Mouse (Mus musculus) duodenum, adult 2 months (tissue): ENCODE results near the gene Slc18b1. TPM values are rescaled to one million over a fixed set of nuclear protein-coding genes. Genes with fewer than 3 reads are reported as not detected.

Experiments used
- polyA plus RNA-seq: library from polyadenylated mRNA; depleted of rRNA; stranded (reverse); fragments of >200 nt; gene quantifications from 2 replicates; pipeline ENCODE4 v1.2.3, GENCODE M21; 2012; ENCODE audit warnings: low replicate concordance; rRNA removed

The Slc18b1 gene
- polyA plus RNA-seq: 11.7 and 18.5 TPM in 2 replicates

GRCm38 (mm10) chr10:23796551-23797503 is at the start of gene Slc18b1:
Gene Slc18b1, plus strand, starts transcription at chr10:23796986.

GRCm38 (mm10) chr10:23787062-23787821 is 9.5 kb upstream of the Slc18b1 start, which contains the start of gene Rps12:
Gene Rps12, minus strand, starts transcription at chr10:23787275.

DNA sequence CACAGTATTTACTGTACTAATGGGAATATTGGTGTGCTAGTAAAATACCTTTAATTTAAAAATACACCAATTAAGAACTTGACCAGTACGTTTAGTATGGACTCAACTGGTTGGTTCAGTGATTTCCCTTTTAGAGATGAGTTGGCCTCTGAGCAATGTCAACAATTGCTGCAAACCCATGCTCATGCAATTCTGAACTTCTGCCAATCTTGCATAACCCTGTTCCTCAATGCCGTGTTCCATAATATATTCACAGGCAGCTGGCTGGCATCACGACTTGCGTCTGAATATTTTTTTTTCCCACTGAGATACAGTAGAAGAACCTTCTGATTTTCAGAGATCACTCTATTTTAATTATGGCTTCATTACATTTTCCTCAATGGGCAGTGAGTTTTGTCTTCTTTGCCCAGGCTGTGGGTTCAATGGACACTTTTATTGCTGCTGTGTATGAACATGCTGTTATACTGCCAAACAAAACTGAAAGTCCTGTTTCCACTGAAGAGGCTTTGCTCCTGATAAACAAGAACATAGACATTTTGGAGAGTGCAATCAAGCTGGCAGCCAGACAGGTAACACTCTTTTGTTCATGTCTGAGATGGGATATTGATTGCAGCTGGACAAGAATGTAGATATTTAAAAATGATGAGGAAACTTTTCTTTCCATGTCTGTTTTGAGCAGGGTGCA is 54.6 kb downstream of the Slc18b1 start, which contains the start of gene Vnn3:
Vnn3 (plus strand) TSS at position 235 of the 685 bp plus-strand sequence.

Other genes with a start within 250 kb of the Slc18b1 start
- 993 and 1,173 TPM in 2 replicates for gene Rps12, start 9.7 kb upstream of the Slc18b1 start, polyA plus RNA-seq
- gene Vnn3, start 54.5 kb downstream of the Slc18b1 start, polyA plus RNA-seq: 0.40 TPM in 1 of 2 replicates, not detected in the other
- gene Vnn1, start 97.7 kb downstream of the Slc18b1 start, polyA plus RNA-seq: 5.2 and 38.5 TPM in 2 replicates
- not detected in 2 replicates for gene Taar1, start 123.4 kb downstream of the Slc18b1 start, polyA plus RNA-seq
- gene Taar2, start 141.6 kb downstream of the Slc18b1 start, polyA plus RNA-seq: not detected in 2 replicates
- not detected in 2 replicates for gene Taar3, start 152.6 kb downstream of the Slc18b1 start, polyA plus RNA-seq
- gene Taar4, start 163.5 kb downstream of the Slc18b1 start, polyA plus RNA-seq: not detected in 2 replicates
- not detected in 2 replicates for gene Taar5, start 173.7 kb downstream of the Slc18b1 start, polyA plus RNA-seq
- gene Taar6, start 188.7 kb downstream of the Slc18b1 start, polyA plus RNA-seq: not detected in 2 replicates
- gene Taar7a, start 196.5 kb downstream of the Slc18b1 start, polyA plus RNA-seq: not detected in 2 replicates
- gene Taar7b, start 203.0 kb downstream of the Slc18b1 start, polyA plus RNA-seq: not detected in 2 replicates
- not detected in 2 replicates for gene Taar7d, start 230.2 kb downstream of the Slc18b1 start, polyA plus RNA-seq
- not detected in 2 replicates for gene Taar7e, start 240.6 kb downstream of the Slc18b1 start, polyA plus RNA-seq